Mouse (Mus musculus) left cerebral cortex, adult 11 months (tissue): Measurements from ENCODE around the gene Ankrd34b.
A peak's percentile ranks its signal among the peaks of the same experiment; 100 is the strongest.

Source experiments
- DNase-seq: peaks from one replicate; pipeline ENCODE4 v3.0.0; 2022; ENCODE audit warnings: low spot score

Ankrd34b gene

DNA sequence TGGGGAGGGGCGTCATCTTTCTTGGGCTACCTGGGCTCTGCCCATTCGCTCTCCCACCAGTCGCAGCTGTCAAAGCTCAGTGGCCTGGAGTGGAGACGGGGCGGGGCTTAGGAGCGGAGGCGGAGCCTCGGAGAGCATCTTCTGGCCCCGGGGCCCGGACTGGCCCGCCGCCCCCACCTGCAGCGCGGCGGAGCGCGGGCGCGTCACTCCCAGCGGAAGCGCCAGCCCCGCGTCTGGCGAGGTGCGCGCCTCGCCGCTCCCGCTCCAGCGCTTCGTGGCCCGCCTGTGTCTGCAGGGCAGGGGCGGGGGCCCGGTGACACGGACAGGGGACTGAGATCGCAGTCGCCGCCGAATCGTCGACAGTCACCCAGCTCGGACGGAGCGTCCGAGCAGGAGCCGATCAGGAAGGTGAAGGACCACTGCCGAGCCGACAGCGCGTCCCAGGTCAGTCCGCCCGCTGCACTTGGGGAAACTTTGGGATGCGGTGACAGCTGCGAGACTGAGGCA lies at the start of gene Ankrd34b:
TSS of gene Ankrd34b (plus strand) at position 139 of the 507 bp plus-strand sequence.
- DNase-seq = peak; percentile 45

GRCm38 (mm10) chr13:92387367-92387766 lies 38.3 kb upstream of the Ankrd34b start:
- no peak for DNase-seq

GRCm38 (mm10) chr13:92393047-92393661 lies 32.5 kb upstream of the Ankrd34b start:
- DNase-seq = no peak

DNA sequence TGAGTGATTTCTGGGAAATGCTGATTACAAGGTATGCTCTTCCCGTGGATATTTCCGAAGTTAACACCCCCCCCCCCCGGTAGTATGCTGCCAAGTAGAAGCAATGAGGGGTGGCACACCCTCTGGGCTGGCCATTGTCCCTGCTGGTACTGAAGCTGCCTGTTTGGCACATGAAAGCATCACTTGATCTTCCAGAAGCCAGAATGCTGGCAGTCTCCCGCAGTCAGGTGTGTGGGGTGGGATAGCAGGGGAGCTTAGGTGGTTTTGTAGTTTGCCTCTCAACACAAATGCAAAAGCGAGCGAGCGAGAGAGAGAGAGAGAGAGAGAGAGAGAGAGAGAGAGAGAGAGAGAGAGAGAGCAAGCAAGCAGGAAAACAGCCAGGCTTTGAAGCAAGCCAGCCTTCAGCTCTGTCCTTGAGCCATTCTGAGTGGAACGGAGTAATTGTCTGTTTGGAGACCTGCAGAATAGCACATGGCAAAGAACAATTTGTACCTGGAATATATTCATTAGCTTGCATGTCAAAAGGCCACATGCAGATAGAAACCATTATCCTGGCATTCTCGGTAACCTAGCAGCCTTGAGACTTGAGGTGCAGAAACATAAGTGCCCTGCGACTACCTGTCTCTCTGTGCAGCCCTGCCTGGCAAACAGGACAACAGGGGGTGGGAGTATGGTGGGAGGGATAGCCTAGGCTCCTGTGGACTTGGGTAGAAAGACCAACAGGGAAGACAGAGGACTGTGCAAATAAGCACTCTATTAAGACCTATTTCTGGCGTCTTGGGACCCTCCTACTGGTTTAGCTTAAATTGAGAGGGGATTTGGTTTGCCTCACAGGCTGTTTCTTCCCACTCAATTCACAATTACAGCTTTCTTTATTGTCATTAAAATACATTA lies 27.0 kb upstream of the Ankrd34b start:
- DNase-seq = no peak

DNA sequence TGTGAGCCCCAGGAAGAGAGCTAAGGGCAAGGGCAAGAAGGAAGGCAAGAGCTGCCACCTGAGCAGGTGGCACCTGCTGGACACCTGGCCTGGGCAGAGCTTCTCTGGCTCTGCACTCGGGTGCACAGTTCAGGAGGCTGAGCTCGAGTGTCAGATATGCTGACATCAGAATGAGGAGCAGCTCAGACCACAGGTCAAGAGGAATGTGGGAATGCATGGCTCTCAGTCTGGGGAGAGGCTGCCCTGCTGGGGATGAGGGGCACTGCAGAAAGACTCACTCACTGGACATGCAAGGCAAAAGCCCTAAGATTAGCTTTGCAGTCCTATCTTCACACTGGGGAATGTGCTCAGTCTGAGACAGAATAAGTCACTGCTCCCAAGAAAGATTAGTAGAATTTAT lies 23.6 kb upstream of the Ankrd34b start:
- no peak for DNase-seq

- no peak for DNase-seq
Observed at GRCm38 (mm10) chr13:92403496-92403895, 22.2 kb upstream of the Ankrd34b start.

DNA sequence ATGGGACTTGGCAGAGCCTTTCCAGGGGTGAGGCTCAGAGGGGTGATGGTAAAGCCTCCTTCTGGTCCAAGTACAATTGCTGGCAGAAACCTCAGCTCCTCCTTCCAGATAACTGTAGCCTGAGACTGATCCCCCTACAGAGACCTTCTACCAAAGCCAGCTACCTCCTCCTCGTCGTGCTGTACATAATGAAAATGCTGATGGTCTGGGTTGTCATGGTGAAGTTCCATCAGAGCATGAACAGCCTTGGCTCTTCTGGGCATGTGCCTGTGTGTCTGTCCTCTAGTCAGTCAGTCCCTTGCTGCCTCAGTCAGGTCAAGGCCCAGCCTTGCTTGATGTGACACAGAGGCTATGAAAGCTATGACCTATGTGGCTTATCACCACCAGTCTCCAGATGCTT lies 15.2 kb upstream of the Ankrd34b start:
- no peak for DNase-seq

DNA sequence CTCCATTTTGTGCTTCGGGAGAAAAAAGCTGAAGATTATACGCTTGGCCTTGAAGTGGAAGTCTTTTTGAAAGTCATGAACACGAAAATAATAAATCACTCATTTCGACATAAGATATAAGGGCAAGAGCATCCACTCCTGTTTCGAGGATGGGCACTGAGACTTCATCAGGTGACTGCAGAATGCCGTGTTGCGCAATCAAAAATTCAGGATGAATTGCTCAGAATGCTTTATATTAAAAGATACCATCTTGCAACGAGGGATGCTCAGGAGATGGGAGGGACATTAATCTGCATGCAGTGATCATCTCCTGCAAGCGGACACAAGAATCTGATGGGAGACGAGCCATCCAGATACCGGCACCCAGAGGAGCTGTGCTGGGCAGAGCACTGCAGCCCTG lies 6.1 kb upstream of the Ankrd34b start:
- DNase-seq = no peak

GRCm38 (mm10) chr13:92423711-92424110 lies 2.0 kb upstream of the Ankrd34b start:
- DNase-seq = no peak

GRCm38 (mm10) chr13:92426294-92427051 lies 777 bp downstream of the Ankrd34b start:
- no peak for DNase-seq

- DNase-seq = no peak
Observed at GRCm38 (mm10) chr13:92427351-92427855, 1.7 kb downstream of the Ankrd34b start.

GRCm38 (mm10) chr13:92438656-92439055 lies 13.0 kb downstream of the Ankrd34b start:
- no peak for DNase-seq

DNA sequence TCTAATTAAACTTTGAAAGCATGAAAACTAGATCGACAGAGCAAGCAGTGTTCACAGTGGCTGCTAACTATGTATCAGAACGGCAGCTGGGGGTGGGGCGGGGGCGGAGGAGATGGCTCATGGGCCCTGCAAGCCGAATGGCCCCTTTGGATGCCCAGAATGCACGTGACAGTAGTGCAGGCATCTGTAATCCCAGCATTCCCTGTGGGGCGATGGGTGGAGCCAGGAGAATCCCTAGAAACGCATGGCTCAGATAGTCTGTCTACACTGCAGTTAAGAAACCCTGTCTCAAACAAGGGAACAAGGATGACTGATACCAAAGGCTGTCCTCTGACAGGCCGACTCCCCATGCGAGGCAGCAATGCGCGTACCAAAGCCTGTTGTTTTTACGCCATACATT lies 14.6 kb downstream of the Ankrd34b start:
- no peak for DNase-seq

DNA sequence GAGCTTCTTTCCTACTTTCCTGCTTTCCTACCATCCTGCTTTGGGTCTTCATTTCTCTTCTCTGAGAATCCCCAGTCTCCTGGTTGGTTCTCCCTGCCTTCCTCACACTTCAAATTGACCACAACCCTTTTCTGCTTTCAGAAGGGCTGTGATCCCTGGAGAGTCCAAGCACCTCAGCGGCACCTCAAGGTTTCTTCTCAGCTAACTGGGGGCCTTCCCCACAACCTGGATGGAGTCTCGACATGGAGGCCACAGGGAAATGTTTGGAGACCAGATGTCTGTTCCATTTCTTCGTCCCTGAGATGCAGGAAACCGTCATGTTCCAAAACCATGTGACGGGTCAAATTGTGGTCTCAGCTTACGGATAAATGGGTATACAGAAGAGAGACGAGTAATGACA lies 21.2 kb downstream of the Ankrd34b start:
- no peak for DNase-seq

- DNase-seq = no peak
Observed at GRCm38 (mm10) chr13:92464698-92465097, 39.0 kb downstream of the Ankrd34b start.

GRCm38 (mm10) chr13:92467891-92468290 lies 42.2 kb downstream of the Ankrd34b start:
- DNase-seq = no peak

DNA sequence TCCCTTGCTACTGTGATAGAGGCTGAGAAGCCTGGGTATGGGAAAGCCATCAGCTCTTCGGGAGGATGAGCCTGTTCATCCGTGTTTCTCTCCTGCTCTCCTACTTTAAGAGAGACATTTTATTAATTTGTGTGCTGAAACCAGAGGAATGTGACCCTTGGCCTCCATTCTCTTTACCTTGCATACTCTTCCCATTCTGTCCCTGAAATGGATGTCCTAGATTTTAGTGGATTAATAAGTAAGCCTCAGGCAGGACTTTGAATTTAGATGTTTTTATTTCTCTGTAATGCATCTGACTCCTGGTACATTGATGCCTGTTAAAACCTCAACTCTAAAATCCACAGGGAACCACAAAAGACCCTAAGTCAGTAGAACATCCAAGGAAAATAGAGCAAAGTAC lies 43.7 kb downstream of the Ankrd34b start:
- DNase-seq = no peak

DNA sequence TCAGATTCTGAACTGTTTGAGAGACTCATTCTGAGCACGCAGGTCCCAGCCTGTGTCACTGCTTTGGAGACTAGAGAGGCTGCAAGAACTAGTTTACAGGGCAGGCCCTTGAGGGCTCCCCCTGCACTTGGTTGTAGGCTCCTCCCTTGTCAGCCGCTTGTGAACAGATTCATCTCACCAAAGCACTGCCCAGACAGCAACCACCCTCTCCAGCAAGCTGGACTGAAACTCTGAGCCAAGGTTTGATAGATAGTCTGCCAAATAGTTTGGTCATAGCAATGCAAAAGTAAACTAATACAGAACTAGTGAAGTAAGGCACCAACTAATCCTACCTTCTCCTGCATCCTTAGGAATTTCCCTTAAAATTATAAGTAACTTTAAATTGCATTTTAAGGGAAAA lies 44.5 kb downstream of the Ankrd34b start:
- DNase-seq = no peak

DNA sequence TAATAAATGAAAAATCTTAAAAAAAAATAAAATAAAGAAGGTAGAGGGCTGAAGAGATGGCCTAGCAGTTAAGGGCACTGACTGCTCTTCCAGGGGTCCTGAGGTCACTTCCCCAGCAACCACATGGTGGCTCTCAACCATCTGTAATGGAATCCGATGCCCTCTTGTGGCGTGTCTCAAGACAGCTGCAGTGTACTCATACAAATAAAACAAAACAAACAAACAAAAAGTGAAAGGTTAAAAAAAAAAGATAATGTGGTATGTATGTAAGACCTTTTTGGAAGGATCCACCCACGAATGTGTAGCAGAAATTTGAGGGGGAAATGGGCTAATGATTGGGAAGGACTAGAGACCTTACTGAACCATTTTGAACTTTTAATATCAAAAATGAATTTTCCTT lies 57.7 kb downstream of the Ankrd34b start:
- peak; percentile 26 for DNase-seq

GRCm38 (mm10) chr13:92483852-92484463 lies 58.3 kb downstream of the Ankrd34b start, which contains the start of gene Fam151b:
Fam151b (minus strand) TSS chr13:92484015.
- peak; percentile 85 for DNase-seq

- DNase-seq = no peak
Observed at GRCm38 (mm10) chr13:92490817-92491216, 65.1 kb downstream of the Ankrd34b start.
